Mouse (Mus musculus) frontal cortex, postnatal 14 days (tissue): Measurements from ENCODE around the gene Evi5l.

Experiments used
- DNase-seq, 2 experiments: peaks; one replicate each; pipeline ENCODE4 v3.0.0; 2022; ENCODE audit warnings: low spot score in 2 of 2

Evi5l gene

DNA sequence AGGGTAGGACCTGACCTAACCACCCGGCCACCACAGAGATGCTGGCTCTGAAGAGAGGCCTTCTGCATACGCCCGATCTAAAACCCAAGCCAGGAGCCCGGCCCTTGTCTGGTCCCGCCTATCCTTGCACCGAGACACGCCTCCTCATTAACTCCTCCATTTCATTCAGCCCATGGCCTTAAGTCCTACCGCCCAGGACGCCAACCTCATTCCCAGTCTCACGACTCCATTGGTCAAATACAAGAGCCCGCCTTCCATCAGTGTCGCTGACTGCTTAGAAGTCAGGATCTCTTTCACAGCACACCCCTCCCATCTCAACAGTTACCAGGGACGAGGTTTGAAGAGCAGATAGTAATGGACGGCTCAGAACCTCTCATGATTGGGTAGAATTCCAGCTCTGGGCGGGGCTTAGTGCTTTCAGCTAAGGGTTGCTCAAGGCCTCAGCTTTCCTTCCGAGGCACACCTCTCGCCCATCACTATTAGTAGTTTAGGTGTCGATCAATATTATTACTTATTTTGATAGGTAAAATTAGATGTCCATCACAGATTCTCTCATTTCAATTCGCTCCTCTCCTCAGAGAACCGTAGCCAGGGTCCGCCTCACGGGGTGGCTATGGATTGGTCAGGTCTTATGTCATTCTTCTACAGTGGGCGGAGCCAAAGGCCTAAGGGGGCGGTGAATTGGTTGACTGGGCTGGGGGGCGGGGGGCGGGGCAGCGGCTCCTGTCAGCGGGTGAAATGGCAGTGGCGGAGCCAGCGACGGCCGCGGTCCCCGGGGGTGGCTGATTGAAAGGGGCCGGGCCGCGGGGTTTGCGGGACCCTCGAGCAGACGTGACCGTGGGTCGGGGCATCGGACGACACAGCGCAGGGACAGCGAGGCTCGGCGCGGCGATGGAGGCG lies at the start of gene Evi5l:
Evi5l (plus strand) TSS at position 716 of the 900 bp plus-strand sequence.
- peak; percentile 98 to 99 for DNase-seq

DNA sequence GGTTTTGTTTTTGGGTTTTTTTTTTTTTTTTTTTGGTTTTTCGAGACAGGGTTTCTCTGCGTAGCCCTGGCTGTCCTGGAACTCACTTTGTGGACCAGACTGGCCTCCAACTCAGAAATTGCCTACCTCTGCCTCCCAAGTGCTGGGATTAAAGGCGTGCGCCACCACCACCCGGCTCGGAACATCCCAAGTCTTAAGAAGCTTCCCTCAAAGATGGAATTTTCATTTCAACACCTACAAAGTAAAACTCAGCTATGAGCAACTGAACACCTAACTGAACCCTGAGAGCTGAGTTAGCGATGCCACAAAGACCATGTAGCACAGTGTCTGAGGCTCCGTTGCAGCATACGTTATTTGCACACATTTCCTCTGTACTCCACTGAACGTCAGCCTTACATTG lies 32.6 kb upstream of the Evi5l start, which contains the start of gene Cd209g:
Cd209g (plus strand) TSS at position 301 of the 400 bp plus-strand sequence.
- DNase-seq, result no peak

DNA sequence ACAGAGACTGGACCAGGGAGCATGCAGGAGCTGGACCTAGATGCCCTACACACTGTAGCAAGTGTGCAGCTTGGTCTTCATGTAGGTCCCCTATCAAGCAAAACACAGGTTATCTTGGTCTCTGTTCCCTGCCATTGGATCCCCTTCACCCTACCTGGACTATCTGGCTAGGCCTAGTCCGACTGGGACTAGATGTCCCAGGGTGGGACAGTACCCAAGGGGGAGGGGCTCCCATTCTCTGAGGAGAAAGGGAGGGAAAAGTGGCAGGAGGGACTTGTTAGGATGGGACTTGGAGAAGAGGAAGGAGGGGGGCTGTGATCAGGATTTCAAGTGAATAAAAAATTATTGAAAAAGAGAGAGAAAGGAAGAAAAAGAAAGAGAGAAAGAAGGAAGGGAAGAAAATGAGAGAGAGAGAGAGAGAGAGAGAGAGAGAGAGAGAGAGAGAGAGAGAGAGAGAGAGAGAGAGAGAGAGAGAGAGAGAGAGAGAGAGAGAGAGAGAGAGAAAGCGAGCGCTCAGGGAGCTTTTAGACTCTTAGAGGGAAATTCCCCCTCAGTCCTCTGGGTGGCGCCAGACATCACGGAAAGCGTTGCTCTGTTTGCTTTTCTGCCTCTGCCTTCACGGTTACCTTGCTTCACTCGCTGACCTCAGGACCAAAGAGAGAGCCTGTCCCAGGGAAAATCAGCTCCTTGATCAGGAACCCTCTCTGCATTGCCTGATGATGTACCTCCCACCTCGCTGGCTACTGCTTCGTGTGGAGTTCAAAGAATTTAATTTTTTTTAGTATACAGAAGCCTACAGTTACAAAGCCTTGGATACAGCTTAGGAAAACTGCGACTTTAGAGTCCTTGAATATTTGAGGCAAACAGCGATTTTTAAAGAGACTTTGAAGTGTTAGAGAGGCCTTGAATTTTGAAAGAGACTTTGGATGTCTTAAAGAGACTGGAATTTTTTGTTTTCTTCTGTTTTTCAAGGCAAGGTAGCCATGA lies 26.4 kb upstream of the Evi5l start:
- peak; percentile 39 to 78 for DNase-seq

DNA sequence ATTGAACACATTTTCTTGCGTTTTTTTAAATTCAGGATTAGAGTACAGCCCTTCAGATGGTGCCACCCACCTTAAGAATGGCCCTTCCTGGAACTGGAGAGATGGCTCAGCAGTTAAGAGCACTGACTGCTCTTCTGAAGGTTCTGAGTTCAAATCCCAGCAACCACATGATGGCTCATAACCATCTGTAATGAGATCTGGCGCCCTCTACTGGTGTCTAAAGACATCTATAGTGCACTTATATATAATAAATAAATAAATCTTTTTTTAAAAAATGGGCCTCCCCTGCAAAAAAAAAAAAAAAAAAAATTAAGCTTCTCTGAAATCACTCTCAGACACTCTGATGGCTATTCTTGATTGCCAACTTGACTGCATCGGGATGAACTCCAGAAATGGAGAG lies 24.6 kb upstream of the Evi5l start:
- DNase-seq, result no peak

DNA sequence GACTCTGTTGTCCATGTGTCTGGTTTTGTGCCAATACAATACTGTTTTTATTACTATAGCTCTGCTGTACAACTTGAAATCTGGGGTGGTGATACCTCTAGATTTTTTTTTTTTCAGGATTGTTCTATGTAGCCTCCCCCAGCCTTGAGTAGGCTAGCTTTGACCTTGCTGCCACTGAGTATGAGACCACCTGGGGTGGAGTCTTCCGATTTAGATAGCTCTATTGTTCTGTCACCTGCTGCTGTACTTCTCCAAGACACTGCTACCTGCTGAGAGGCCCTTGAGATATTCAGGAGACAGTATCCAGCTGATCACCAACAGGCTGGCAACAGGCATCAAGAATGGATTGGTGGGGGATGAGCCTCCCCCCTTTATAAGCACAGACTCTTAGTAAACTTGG lies 19.1 kb upstream of the Evi5l start:
- DNase-seq, result no peak

DNA sequence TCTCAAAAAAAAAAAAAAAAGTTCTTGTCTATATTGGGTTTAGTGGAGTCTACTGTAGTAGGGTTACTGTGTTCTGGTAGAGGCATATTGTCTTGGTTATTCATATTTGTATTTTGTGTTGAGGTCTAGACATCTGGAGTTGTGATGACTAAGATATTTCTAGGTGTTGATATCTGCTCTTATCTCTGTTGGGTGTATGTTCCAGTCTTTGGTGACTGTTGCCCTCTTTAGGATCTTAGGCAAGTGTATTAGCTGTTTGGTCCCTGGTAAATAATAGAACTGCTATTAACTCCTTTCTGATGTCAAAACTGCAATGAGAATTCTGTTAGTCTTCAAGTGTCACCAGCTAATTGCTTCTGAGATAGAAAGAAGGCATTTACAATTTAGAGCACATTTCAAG lies 11.5 kb upstream of the Evi5l start:
- DNase-seq, result no peak

DNA sequence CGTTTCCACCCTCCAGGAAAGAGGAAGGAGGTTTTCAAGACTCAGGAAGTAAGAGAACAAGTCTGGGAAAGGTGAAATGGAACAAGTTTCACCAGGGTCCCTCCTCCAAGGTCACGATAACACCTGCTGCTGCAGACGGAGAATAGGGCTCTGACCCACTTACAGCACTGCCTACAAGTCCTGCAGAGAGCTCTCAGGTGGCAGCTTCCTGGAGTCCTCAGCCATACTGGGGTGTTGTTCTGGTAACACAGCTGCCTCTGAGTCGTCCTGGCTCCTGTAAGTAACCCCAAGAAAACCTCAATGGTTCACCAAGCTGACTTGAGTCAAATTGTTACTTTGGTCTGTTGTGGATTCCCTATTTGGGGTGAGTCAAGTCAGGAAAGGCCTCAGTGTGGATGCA lies 3.6 kb upstream of the Evi5l start:
- DNase-seq, result no peak

DNA sequence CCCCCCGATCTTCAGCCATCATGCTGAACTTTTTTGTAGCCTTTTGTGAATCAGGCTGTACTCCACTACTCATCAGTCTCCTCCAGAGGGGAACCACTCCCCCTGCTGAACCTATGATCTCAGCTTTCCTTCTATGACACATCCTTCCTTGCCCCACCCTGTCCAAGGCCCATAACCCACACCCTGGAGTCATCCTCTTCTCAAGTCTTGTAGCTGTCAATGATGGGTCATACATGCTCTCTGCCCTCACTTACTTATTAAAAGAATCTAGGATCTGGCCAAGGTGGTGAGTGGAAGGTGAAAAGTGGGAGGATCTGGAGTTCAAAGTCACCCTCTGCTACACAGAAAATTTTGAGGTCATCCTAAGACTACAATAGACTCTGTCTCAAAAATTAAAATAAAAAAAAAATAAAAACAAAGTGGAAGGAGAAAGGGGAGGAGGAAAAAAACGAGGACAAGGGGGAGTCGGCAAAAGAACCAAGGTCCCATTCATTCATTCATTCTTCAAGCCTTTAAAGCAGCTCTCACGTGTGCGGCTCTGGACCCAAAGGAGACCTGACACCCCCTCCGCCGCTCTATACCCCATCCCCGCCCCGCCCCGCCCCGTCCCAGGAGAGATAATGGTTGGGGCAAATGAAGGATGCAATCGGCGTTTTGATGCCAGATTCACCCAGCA lies 1.1 kb upstream of the Evi5l start:
- no peak for DNase-seq

DNA sequence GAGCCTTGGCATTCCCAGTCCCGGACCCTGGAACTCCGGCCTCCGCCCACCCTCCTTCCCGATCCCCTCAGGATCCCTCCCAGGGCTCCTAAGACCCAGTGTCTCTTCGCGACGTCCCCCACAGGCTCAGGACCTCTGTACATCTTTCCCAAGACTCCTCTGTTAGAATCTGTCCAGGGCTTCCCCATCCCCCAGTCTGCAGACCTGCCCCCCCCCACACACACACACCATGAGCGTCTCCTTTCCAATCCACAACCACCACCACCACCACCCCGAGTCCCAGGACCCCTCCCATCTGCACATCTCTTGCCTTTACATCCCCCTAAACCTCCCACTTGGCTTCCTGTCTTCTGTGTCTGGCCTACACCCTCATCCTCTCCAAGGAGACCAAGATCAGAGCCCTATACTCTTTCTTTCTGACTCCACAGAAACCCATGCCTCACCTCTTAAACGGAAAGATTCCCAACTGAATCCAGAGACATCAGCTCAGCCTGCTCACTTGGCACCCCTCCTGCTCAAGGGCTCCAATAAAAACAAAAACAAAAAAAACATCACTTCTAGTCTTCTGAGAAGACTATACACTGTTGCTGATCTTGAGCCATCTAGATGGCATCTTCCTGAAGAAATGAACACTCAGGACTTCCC lies 636 bp downstream of the Evi5l start:
- DNase-seq, result no peak

DNA sequence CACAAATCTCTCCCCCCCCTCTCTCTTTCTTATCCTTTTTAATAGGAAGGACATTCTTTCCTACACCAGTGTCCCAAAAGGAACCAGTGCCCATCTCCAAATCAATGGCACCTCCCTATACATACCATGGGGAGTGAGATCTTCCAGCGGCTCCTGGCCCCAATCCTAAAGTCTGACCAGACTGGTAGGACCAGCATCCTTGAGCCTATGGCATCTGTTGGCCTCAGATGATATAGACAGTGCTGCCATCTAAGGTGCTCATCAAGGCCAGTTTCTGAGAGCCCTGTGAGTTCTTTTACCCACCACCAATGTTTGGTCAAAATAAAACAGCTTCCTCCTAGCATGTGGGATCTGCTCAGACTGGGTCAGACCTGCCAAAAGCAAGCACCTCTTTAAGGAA lies 1.6 kb downstream of the Evi5l start:
- no peak for DNase-seq

DNA sequence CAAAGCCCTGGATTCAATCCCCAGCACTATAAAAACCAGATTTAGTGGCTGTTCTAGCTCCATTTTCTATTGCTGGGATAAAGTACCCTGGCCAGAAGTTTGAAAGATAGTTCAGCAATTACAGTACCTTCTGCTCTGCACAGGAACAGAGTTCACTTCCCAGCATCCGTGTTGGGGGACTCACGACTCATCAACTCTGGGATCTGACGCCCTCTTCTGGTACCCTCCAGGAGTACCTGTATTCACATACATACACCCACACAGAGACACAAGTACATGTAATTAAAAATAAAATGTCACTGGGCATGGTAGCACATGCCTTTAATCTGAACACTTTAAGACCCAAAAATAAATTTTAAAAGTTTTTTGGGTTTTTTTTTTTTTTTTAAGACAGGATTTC lies 6.1 kb downstream of the Evi5l start:
- DNase-seq, result no peak

DNA sequence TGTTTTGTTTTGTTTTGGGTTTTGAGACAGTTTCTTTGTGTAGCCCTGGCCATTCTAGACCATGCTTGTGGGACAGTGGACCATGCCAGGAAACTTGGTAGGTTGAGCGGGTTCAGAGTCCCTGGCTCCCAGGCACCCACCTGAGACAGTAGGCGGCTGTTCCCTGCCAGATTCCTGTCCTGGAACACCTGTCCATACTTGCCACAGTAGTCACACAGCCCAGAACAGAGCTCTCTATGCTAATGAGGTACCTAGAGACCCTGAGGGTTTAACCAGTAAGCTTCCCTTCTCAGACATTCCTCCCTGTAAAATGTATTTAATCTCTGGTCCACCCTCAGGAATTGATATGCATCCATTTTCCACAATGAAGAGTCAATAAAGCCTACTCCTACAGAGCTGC lies 7.7 kb downstream of the Evi5l start:
- DNase-seq, result no peak

DNA sequence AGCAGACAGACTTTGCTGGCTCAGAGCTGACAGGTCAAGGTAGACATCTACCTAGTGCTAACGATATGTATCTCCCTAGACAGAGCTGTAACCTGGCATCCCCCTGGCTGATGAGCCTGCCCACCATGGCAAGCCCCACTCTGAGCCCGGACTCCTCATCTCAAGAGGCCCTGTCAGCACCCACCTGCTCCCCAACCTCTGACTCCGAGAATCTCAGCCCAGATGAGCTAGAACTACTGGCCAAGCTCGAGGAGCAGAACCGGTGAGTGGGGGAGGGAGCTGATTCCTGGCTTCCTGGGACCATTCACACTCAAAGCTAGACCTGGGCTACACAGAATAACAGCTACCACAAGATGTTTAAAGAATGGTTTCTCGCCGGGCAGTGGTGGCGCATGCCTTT lies 17.0 kb downstream of the Evi5l start:
- no peak for DNase-seq

DNA sequence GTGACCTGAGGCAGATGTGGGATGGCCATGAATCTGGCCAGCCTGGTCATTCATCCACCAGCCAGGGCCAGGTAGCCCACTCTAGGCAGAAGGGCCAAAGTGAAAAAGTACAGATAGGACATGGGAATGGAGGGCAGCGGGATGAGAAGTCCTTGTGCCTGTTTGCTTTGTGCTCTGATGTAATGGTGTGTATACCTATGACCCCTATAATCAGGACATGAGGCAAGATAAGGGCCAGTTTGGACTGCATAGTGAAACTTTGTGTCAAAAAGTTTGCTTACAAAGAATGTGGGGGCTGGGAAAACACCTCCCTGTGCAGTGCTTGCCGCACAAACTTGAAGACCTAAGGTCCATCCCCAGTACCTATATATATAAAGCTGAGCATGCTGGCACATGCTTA lies 19.8 kb downstream of the Evi5l start:
- no peak for DNase-seq

DNA sequence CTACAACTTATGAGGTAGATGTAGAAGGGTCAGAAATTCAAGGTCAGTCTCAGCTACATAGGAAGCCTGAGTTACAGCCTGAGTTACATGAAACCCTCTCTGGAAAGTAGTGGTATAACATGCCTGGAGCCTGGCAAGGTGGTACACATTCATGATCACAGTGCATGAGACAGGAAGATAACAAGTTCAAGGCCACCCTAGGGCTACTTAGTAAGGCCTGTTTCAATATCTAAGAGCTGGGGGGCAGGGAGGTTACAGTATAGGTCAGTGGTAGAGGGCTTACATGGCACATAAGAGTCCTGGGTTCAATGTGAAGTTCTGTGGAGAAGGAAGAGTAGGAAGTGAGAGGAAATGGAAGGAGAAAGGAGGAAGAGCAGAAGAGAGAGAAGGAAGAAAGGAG lies 22.2 kb downstream of the Evi5l start:
- no peak for DNase-seq

DNA sequence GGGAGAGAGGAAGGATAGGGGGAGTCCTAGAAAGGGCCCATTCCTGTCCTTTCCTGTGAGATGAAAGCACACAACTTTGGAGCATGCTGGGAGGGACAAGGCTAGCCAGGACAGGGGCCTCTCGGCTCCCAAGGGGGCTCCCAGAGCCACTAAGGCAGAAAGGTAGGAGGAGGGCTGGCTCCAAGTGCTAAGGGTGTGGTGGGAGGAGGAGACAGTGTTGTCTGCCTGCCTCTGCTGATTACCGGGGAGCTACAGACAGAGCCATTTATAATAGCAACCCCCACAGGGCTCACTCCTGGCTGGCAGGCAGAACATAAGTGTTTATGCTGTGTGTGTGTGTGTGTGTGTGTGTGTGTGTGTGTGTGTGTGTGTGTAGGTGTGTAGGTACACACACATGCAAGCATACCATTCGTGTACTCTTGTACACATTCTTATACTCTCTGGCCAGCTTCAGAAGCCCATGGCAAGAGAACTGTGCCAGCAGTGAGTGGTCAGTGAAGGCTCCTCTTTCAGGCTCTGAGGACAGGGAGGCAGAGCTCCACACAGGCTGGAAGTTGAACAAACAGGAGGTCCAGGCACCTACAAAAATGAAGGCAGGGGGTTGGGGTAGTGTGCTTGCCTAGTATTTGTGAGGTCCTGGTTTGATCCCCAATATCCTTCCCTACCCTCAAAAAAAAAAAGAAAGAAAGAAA lies 22.8 kb downstream of the Evi5l start:
- no peak for DNase-seq

DNA sequence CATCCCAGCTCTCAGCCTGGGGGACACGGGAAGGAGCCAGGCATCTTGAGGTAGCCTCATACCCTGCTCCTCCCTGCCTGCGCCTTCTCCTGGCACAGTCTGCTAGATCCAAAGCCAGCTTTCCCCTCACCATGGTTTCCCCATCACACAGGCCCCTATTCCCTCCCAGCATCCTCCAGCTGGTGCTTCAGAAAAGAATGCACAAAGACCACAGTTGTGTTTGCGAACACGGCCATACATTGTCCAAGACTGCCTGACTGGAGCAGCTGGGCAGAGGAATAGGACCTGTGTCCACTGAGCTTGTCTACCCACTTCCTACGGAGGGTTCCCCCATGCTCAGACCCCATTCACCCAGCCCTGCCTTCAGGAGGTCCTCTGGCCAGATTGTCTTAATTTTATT lies 25.9 kb downstream of the Evi5l start:
- DNase-seq, result no peak

DNA sequence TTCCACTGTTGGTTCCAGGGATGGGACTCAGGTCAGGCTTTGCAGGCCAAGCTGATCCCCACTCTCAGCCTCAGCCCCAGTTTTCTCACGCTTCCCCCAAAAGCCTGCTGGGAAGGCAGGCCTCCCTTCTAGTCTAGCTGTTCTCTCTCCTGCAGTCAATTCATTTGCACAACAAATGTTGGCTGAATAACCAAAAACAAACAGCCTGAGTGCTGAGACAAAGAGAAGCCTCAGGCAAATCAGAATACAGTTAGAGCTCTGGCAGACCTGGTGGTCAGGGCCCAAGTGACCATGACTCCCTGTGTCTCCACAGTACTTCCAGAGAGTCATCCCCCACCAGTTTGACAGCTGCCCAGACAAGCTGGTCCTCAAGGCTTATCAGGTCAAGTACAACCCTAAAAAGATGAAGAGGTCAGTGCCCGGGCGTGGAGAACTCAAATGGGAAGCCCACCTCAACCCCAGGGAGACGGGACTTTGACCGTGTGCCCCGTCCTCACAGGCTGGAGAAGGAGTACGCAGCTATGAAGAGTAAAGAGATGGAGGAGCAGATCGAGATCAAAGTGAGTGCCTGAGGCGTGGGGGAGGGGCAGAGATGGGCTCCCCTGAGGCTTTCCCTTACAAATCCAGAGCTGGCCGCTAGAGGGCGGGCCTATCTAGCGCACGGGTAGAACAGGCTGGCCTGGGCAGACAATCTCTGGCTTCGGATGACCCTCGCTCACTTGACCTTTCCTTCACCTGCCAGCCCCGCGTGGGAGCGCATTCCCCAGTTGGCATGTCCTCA lies 26.6 kb downstream of the Evi5l start:
- DNase-seq, result peak; percentile 81 to 89

DNA sequence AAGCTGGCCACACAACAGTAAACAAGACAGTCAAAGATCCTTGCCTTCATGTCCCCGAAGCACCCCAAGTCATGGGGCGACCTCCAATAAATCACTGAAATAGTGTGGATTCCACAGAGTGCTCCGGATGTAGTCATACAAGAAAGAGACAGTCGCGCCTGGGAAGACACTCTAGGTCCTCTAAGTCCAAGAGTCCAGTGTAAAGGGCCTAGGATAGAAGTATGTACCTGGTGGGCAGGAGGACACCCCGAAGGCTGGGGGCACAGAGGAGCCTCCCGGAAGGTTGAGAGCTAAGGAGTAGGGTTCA lies 27.2 kb downstream of the Evi5l start:
- no peak for DNase-seq

DNA sequence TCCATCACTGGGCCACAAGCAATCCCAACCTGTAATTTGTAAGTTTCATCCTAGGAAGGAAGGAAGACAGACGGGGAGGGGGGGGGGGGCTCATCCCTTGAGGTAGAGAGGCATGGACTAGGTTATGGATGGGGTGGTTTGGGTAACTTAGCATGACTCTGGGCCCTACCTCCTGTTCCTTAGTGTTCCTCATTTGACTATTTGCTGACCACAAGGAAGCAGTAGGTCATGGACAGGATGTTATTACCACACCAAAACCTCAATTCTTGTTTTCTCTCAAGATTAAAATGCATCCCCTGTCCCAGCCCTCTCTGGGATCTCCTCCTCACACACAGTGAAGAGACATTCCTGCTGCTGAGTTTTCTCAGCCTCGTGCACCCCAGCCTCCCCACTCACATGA lies 35.0 kb downstream of the Evi5l start:
- no peak for DNase-seq
